Mouse (Mus musculus) skeletal muscle tissue, postnatal 0 days (tissue): ENCODE measurements around the gene Kbtbd2. TPM values are rescaled to one million over a fixed set of nuclear protein-coding genes. Genes with fewer than 3 reads are reported as not detected.

Experiments used
- polyA plus RNA-seq: library from polyadenylated mRNA; unstranded; fragments of >200 nt; fragmentation: Nextera tagmentation; extraction: Ambion mirVana; gene quantifications from 2 replicates; pipeline ENCODE4 v1.2.1, GENCODE M21; 2015

Gene Kbtbd2
- 13.6 and 16.1 TPM in 2 replicates for polyA plus RNA-seq

GRCm38 (mm10) chr6:56797311-56798151, at the start of gene Kbtbd2:
Gene Kbtbd2, minus strand, starts transcription at chr6:56797813.

GRCm38 (mm10) chr6:56831697-56832406, 34.2 kb upstream of the Kbtbd2 start, which contains the start of gene Fkbp9:
Gene Fkbp9, plus strand, starts transcription at chr6:56832059.

Other genes with a start within 250 kb of the Kbtbd2 start
- gene Pde1c, start 228.7 kb downstream of the Kbtbd2 start, polyA plus RNA-seq, result 1.1 and 2.1 TPM in 2 replicates
- gene Lsm5, start 93.1 kb downstream of the Kbtbd2 start, polyA plus RNA-seq, result 59.1 and 76.9 TPM in 2 replicates
- 3.5 and 3.7 TPM in 2 replicates for gene Avl9, start 82.9 kb downstream of the Kbtbd2 start, polyA plus RNA-seq
- 89.5 and 124 TPM in 2 replicates for gene Fkbp9, start 34.2 kb upstream of the Kbtbd2 start, polyA plus RNA-seq
- 70.8 and 82.6 TPM in 2 replicates for gene Nt5c3, start 126.1 kb upstream of the Kbtbd2 start, polyA plus RNA-seq
- gene Vmn1r4, start 126.2 kb upstream of the Kbtbd2 start, polyA plus RNA-seq, result 0.21 TPM in 1 of 2 replicates, not detected in the other
- not detected in 2 replicates for gene Vmn1r5, start 172.5 kb upstream of the Kbtbd2 start, polyA plus RNA-seq
- gene Vmn1r6, start 199.4 kb upstream of the Kbtbd2 start, polyA plus RNA-seq, result not detected in 2 replicates
- not detected in 2 replicates for gene Vmn1r7, start 227.5 kb upstream of the Kbtbd2 start, polyA plus RNA-seq
- gene Vmn1r8, start 234.5 kb upstream of the Kbtbd2 start, polyA plus RNA-seq, result not detected in 2 replicates